Mouse (Mus musculus) heart, postnatal 14 days (tissue): ENCODE results near the gene Rbl2. TPM values are rescaled to one million over a fixed set of nuclear protein-coding genes. Genes with fewer than 3 reads are reported as not detected.
A peak's percentile ranks its signal among the peaks of the same experiment; 100 is the strongest.

Experiments used
- DNase-seq, 2 experiments: peaks; one replicate each; pipeline ENCODE4 v3.0.0; 2021 to 2022
- intact Hi-C: fragments of 180-260 bp; cut with DNase I; formaldehyde crosslinking; loops from one replicate; pipeline ENCODE4 v1.15.1; 2025
- total RNA-seq, 2 experiments: library from RNA; stranded (reverse); gene quantifications; 2 replicates each; pipeline ENCODE4 v1.2.3; 2021

Gene Rbl2
- total RNA-seq, 2 experiments from 2014 or later: 24.6 to 27.9 TPM

GRCm38 (mm10) chr8:91094135-91094534, 24.3 kb downstream of the Rbl2 start:
- intact Hi-C loops: no loop called here
- no peak for DNase-seq

GRCm38 (mm10) chr8:91098106-91098505, 28.2 kb downstream of the Rbl2 start:
- intact Hi-C loops: no loop called here
- no peak for DNase-seq

- no peak for DNase-seq
- intact Hi-C loops: no loop called here
Observed at GRCm38 (mm10) chr8:91106271-91106670, 36.4 kb downstream of the Rbl2 start.

DNA sequence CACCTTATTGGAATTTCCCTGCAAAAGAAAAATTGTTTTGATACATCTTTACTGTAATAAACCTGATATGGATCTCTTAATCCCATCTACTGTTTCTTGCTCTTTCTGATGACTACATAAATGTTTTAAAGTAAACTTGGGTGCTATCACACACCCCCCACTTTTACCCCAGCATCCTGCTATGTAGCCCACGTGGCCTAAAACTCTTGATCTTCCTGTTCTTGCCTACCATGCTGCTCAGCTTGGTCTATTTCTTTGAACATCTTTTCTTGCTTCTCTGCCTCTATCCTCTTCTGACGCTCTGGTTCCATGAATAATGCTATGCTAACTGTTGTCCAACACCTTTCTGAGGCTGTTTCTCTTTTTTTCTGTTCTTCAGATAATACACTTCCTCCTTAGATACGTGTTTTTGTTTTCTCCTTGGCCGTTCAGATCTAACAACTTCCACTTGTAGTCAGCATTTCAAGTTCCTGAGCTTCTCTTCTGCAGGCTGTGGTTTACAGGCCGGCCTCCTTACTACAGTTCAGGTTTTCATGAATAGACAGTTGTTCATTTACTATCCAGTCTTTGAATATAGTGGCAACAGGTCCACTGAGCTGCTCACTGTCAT, 42.1 kb downstream of the Rbl2 start:
- DNase-seq: no peak
- intact Hi-C loops: no loop called here

DNA sequence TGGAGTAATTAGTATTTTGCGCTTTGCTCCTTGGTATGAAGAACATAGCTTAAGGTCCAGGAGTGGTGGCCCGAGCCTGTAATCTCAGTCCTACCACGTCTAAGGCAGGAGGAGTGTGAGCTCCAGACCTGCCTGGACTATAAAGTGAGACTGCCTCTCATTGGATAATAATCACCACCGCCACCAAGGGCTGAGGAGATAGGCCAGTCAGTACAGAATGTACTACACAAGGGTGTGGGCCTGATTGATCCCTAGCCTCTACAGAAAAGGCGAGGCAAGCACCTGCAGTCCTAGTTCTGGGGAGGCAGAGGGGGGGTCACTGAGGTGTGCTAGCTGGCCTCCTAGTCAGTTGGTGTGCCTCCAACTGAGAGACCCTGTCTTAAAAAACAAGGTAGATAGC, 44.6 kb downstream of the Rbl2 start:
- intact Hi-C loops: no loop called here
- no peak for DNase-seq

GRCm38 (mm10) chr8:91114910-91115309, 45.1 kb downstream of the Rbl2 start:
- intact Hi-C loops: no loop called here

DNA sequence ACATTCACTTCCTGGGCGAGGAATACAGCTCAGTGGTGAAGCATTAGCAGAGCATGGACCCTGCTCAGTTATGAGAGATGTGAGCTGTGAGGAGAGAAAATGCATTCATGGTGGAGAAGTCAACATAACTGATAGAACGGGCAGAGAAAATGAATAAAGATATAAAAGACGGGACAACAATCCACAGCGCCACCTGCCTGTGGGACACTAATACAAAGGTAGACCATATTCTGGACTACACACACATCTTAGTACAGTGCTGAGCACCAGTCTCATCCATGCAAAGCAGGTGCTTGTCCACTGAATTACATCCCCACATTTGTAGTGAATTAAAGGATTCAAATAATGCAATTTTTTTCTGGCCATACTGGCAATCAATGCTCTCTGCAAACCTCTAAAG, 47.7 kb downstream of the Rbl2 start:
- DNase-seq: no peak
- intact Hi-C loops: no loop called here

More at GRCm38 (mm10) chr8:91114910-91115309, 45.1 kb downstream of the Rbl2 start:
- DNase-seq: no peak

DNA sequence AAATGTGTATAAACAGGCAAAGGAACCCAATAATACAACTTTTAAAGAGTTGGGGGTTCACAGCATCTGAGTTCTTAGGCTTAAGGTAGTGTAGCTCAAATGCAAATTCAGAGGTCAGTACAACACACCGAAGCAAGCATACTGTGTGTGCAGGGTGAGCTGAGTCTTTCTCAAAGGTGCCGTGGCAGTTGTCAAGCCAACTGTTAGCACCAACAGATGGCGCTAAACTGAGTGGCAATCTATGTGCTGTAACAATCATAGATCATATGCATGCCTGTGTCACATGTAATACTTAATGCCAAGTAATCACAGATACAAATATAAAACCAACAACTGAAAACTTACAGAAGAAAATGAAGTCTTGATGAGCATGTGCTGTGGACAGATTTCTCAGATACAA, 48.3 kb downstream of the Rbl2 start:
- intact Hi-C loops: no loop called here
- DNase-seq: no peak

DNA sequence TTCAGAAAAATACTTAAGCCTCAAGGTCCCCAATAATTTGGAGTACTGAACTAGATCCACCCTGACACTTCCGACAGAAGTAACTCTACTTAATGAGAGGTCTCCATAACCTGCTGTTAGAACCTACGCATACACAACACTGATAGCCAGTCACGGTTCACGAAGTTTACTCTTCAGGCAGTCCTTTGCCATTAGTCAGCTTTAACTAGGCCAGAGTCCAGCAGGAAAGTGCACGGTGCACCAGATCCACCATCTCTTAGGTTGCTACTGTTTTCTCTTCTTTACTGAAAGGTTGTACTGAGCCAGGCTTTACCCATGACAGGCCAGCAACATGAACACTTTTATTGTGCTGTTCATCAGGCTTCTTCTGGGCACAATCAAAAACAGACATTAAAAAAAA, 54.5 kb downstream of the Rbl2 start:
- no peak for DNase-seq
- intact Hi-C loops: no loop called here

DNA sequence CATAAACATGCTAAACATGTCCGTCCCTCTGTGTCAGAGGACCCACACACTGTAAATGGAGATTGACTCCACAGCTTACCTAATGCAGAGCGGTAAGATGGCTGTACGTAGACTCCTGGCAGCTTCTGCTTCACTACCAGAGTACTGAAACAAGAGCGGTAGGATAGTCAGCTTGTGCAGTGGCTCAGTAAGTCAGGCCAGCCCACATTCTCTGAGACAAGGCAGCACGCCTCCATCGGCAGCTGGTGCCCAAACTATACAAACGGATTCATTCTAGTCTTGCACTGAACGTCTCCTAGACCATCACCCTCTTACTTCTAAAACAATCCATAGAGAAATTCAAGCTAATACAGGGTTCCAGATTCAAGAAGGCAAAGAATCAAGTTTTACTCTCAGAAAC, 56.9 kb downstream of the Rbl2 start:
- intact Hi-C loops: no loop called here

GRCm38 (mm10) chr8:91132731-91133130, 62.9 kb downstream of the Rbl2 start:
- DNase-seq: no peak
- intact Hi-C loops: loop anchor here (5.0 to 10.0 kb wide), 2 partner anchors 60 to 788 kb away; partner anchors contain the start of genes Rbl2 and Tox3

More for the DNA sequence above, 56.9 kb downstream of the Rbl2 start:
- DNase-seq: no peak

- DNase-seq: no peak
- intact Hi-C loops: loop anchor here (5.0 to 10.0 kb wide), 2 partner anchors 61 to 789 kb away; partner anchors contain the start of genes Rbl2 and Tox3
Observed at GRCm38 (mm10) chr8:91133441-91134069, 63.7 kb downstream of the Rbl2 start.

DNA sequence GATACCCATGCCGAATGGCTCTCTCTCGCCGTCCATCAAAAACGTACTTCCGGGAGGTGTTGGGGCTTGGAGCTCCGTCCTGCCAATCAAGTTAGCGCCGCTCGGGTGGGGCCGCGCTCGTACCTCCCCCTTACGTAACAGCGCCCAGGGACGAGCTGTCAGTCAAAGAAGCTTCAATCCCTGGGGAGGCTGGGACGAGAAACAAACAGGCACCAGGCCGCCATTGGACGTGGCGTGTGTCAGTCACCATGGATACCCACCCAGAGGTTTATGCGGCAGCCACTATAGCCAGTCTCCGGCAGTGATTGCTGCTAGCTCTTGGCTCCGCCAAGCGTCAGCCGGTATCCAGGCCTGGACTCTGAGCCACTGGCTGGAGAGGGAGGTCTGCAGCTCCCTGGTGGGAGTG, 64.2 kb downstream of the Rbl2 start:
- intact Hi-C loops: loop anchor here (5.0 to 10.0 kb wide), 2 partner anchors 62 to 789 kb away; partner anchors contain the start of genes Rbl2 and Tox3
- peak; percentile 98 for DNase-seq

- intact Hi-C loops: loop anchor here (5.0 to 10.0 kb wide), 2 partner anchors 62 to 790 kb away; partner anchors contain the start of genes Rbl2 and Tox3
- DNase-seq: no peak
Observed at GRCm38 (mm10) chr8:91134659-91135058, 64.8 kb downstream of the Rbl2 start.

GRCm38 (mm10) chr8:91135308-91136181, 65.7 kb downstream of the Rbl2 start:
- intact Hi-C loops: loop anchor here (10.0 kb wide), 1 partner anchor 791 kb away; the partner anchor contains the start of gene Tox3
- DNase-seq: no peak

DNA sequence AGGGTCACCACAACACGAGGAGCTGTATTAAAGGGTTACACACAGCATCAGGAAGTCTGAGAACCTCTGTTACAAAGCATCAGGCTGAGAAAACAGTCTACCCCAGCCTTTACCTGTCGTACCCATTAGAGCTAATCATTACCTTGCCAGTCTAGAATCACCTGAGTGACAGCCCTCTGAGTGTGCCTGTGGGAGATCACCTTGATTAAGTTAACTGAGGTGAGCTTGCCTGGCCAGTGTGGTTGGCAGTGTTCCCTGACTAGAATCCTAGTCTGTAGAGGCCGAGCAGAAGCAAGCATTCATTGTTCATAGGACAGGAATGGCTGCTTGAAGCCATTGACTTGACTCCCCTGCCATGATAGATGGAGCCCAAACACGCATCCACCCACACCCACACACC, 71.0 kb downstream of the Rbl2 start:
- no peak for DNase-seq
- intact Hi-C loops: no loop called here

- peak; percentile 12 to 63 for DNase-seq
- intact Hi-C loops: no loop called here
Observed at GRCm38 (mm10) chr8:91147715-91148114, 77.9 kb downstream of the Rbl2 start.

DNA sequence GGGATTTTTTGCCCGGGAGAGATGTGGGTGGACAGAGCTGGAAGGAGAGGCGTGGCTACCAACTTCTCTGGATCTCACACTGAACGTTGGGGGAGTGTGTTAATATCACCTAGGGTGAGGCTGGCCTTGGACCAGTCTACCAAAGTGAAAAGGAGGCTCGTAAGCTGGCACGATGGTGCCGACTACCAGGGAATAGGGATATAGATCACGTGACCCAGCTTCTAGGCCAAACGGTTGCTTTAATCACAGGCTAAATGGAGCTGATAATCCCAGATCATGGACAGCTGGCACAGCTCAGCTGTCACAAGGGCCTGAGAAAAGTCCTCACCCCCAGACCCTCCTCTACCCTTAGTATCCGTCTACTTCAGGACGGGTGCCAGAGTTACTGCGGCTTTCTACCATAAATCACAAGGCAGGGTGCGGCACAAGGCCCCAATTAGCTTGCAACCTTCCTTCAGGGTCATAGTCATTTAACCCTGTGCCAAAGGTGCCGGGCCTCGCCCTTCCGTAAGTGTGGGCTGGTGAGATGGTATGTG, 78.9 kb downstream of the Rbl2 start:
- intact Hi-C loops: no loop called here
- DNase-seq: no peak

DNA sequence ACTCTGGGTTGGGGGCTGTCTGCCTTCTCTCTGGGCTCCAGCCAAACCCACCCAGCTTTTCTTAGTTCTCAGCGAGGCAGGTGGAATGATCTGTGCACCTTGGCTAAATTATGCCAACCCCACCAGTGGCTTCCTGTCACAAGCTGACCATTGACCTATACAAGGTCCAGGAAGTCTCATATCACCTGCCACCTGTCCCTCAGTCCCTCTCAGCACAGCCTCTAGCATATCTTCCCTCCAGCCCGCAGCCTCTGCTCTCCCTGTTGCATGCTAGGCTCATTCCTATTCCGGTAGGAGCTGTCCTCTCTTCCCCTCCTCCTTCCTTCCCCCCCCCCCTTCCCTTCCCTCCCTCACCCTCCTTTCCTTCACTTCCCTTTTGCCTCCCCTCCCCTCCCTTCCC, 79.4 kb downstream of the Rbl2 start:
- intact Hi-C loops: no loop called here
- DNase-seq: no peak

GRCm38 (mm10) chr8:91151531-91151930, 81.7 kb downstream of the Rbl2 start:
- DNase-seq: no peak
- intact Hi-C loops: no loop called here

DNA sequence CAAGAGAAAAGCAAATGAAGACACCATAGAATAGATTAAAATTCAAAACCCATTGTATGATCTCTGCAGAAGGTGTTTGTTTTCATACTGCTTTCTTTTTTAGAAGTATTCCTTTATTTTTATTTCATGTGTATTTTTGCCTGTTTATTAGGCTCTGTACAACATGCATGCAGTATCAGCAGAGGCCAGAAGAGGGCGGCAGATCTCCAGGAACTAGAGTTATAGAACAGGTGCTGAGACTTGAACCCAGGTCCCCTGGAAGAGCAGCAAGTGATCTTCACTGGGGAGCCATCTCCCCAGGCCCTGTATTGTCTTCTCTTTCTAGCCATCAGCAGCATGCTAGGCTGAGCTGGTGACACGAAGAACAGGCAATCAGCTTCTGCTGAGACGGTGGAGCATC, 84.0 kb downstream of the Rbl2 start:
- intact Hi-C loops: no loop called here
- no peak for DNase-seq
